Mouse (Mus musculus): ENCODE measurements around the gene Tmprss11c.
"Not testable (repeated sequence)": the region's sequence is repeated elsewhere in the genome, so short reads cannot be mapped to it uniquely, and the experiment has no call there.

The Tmprss11c gene

GRCm38 (mm10) chr5:86289208-86289607 lies at the start of gene Tmprss11c:
Tmprss11c (minus strand) TSS chr5:86289308.
- no peak for DNase-seq (ENCODE audit: low spot score in 2 of 2)

- DNase-seq (ENCODE audit: low spot score in 2 of 2), result not testable (repeated sequence)
These were observed 29.2 kb upstream of the Tmprss11c start for GRCm38 (mm10) chr5:86318018-86318956.

- peak in 1 of 2 experiments; percentile 45 for DNase-seq (ENCODE audit: low spot score in 2 of 2)
These were observed 17.0 kb upstream of the Tmprss11c start for GRCm38 (mm10) chr5:86306116-86306515.

GRCm38 (mm10) chr5:86303877-86304276 lies 14.8 kb upstream of the Tmprss11c start:
- no peak for DNase-seq (ENCODE audit: low spot score in 2 of 2)

- no peak for DNase-seq (ENCODE audit: low spot score in 2 of 2)
These were observed 42.5 kb downstream of the Tmprss11c start for GRCm38 (mm10) chr5:86246559-86246958.

- DNase-seq (ENCODE audit: low spot score in 2 of 2), result no peak
These were observed 44.2 kb downstream of the Tmprss11c start for GRCm38 (mm10) chr5:86244880-86245279.

GRCm38 (mm10) chr5:86244275-86244674 lies 44.8 kb downstream of the Tmprss11c start:
- no peak for DNase-seq (ENCODE audit: low spot score in 2 of 2)

- DNase-seq (ENCODE audit: low spot score in 2 of 2), result no peak
These were observed 61.8 kb downstream of the Tmprss11c start for GRCm38 (mm10) chr5:86227156-86227853.

- no peak for DNase-seq (ENCODE audit: low spot score in 2 of 2)
These were observed 91.3 kb downstream of the Tmprss11c start, which contains the start of gene Gnrhr for GRCm38 (mm10) chr5:86197801-86198200. Gnrhr (minus strand) TSS chr5:86197901.

- DNase-seq (ENCODE audit: low spot score in 2 of 2), result no peak
These were observed 97.8 kb downstream of the Tmprss11c start for GRCm38 (mm10) chr5:86191356-86191755.

GRCm38 (mm10) chr5:86190770-86191169 lies 98.3 kb downstream of the Tmprss11c start:
- DNase-seq (ENCODE audit: low spot score in 2 of 2), result peak in 1 of 2 experiments; percentile 9

- DNase-seq (ENCODE audit: low spot score in 2 of 2), result no peak
These were observed 98.8 kb downstream of the Tmprss11c start for GRCm38 (mm10) chr5:86190290-86190689.

GRCm38 (mm10) chr5:86187441-86187840 lies 101.7 kb downstream of the Tmprss11c start:
- DNase-seq (ENCODE audit: low spot score in 2 of 2), result no peak

All from cerebellum, postnatal 4 days (tissue).